Mouse (Mus musculus) testis, adult 2 months (tissue): ENCODE measurements around the gene Slco1a4. TPM values are rescaled to one million over a fixed set of nuclear protein-coding genes. Genes with fewer than 3 reads are reported as not detected.
"Not testable (repeated sequence)": the region's sequence is repeated elsewhere in the genome, so short reads cannot be mapped to it uniquely, and the experiment has no call there.

Experiments used
- H3K27ac ChIP-seq: fragments of 200-500 bp; 2 replicates; pipeline ENCODE4 v1.5.1; 2012; ENCODE audit warnings: low read depth, low read length; ENCODE audit not compliant: control insufficient read depth, insufficient read depth
- H3K27me3 ChIP-seq: fragments of 200-500 bp; 2 replicates; pipeline ENCODE4 v1.6.1; 2012; ENCODE audit warnings: mild to moderate bottlenecking, low read length, moderate library complexity; ENCODE audit not compliant: control insufficient read depth, insufficient read depth
- H3K36me3 ChIP-seq: fragments of 200-500 bp; 2 replicates; pipeline ENCODE4 v1.6.1; 2012; ENCODE audit warnings: mild to moderate bottlenecking, low read length; ENCODE audit not compliant: control insufficient read depth, insufficient read depth
- H3K4me1 ChIP-seq: fragments of 200-500 bp; 2 replicates; pipeline ENCODE4 v1.6.1; 2012; ENCODE audit warnings: low read length; ENCODE audit not compliant: control insufficient read depth, insufficient read depth
- H3K4me3 ChIP-seq: fragments of 200-500 bp; 2 replicates; pipeline ENCODE4 v1.5.1; 2012; ENCODE audit warnings: low read depth, mild to moderate bottlenecking, low read length, moderate library complexity, mixed read lengths; ENCODE audit not compliant: control insufficient read depth
- CTCF ChIP-seq: fragments of 200-500 bp; IDR thresholded peaks from 2 replicates; pipeline ENCODE4 v1.5.1; 2012; ENCODE audit warnings: low read depth, mild to moderate bottlenecking, inconsistent platforms, low read length, moderate library complexity; ENCODE audit not compliant: control insufficient read depth, insufficient read depth, insufficient replicate concordance
- POLR2A ChIP-seq: fragments of 200-500 bp; IDR thresholded peaks from 2 replicates; pipeline ENCODE4 v1.6.1; 2012; ENCODE audit warnings: low read depth, mild to moderate bottlenecking, inconsistent platforms, low read length, moderate library complexity; ENCODE audit not compliant: control insufficient read depth
- polyA plus RNA-seq: library from polyadenylated mRNA; depleted of rRNA; stranded (reverse); fragments of >200 nt; gene quantifications from 2 replicates; pipeline ENCODE4 v1.2.3, GENCODE M21; 2012; rRNA removed

Slco1a4 gene
- polyA plus RNA-seq = 0.47 and 0.68 TPM in 2 replicates

- Histone ChIP-seq H3K4me1 (no peaks in the 10 kb centered on the region), H3K27ac (peak within 1 kb of the TSS; percentile 13; the same call in 1 of the 2 replicates), H3K27me3 (no peaks in the 10 kb centered on the region), H3K4me3 (no peak within 1 kb of the TSS), H3K36me3 (no peaks in the 10 kb centered on the region)
- TF ChIP-seq CTCF = no peak
- no peak for TF ChIP-seq POLR2A
Measured at GRCm38 (mm10) chr6:141856085-141856484, at the start of gene Slco1a4. Gene Slco1a4, minus strand, starts transcription at chr6:141856199.

GRCm38 (mm10) chr6:141898197-141898596, 42.2 kb upstream of the Slco1a4 start:
- Histone ChIP-seq H3K36me3 (no peaks in the 10 kb centered on the region), H3K4me3 (no peak overlapping the region), H3K27ac (no peak overlapping the region), H3K27me3 (no peaks in the 10 kb centered on the region), H3K4me1 (no peaks in the 10 kb centered on the region)
- TF ChIP-seq POLR2A (no peak), CTCF (no peak)

GRCm38 (mm10) chr6:141889723-141890122, 33.7 kb upstream of the Slco1a4 start:
- TF ChIP-seq POLR2A (no peak), CTCF (no peak)
- no peaks in the 10 kb centered on the region for H3K36me3 ChIP-seq
- H3K27ac ChIP-seq = no peak overlapping the region
- H3K27me3 ChIP-seq = no peaks in the 10 kb centered on the region
- no peaks in the 10 kb centered on the region for H3K4me1 ChIP-seq
- no peak overlapping the region for H3K4me3 ChIP-seq

GRCm38 (mm10) chr6:141888248-141888647, 32.2 kb upstream of the Slco1a4 start:
- no peak overlapping the region for H3K4me3 ChIP-seq
- no peaks in the 10 kb centered on the region for H3K27me3 ChIP-seq
- no peaks in the 10 kb centered on the region for H3K36me3 ChIP-seq
- no peak overlapping the region for H3K27ac ChIP-seq
- no peaks in the 10 kb centered on the region for H3K4me1 ChIP-seq
- TF ChIP-seq POLR2A (no peak), CTCF (no peak)

- H3K27me3 ChIP-seq = no peaks in the 10 kb centered on the region
- no peaks in the 10 kb centered on the region for H3K4me1 ChIP-seq
- H3K27ac ChIP-seq = no peak overlapping the region
- H3K36me3 ChIP-seq = no peaks in the 10 kb centered on the region
- no peak overlapping the region for H3K4me3 ChIP-seq
- TF ChIP-seq POLR2A = no peak
- TF ChIP-seq CTCF = no peak
Measured at GRCm38 (mm10) chr6:141882581-141882980, 26.6 kb upstream of the Slco1a4 start.

- H3K4me1 ChIP-seq, H3K27me3 ChIP-seq, H3K36me3 ChIP-seq, H3K4me3 ChIP-seq, H3K27ac ChIP-seq: not testable (repeated sequence)
Measured at GRCm38 (mm10) chr6:141875742-141876141, 19.7 kb upstream of the Slco1a4 start.

GRCm38 (mm10) chr6:141871711-141872110, 15.7 kb upstream of the Slco1a4 start:
- TF ChIP-seq POLR2A = no peak
- TF ChIP-seq CTCF = no peak
- H3K4me3 ChIP-seq = no peak overlapping the region
- no peak overlapping the region for H3K27ac ChIP-seq
- no peaks in the 10 kb centered on the region for H3K4me1 ChIP-seq
- H3K27me3 ChIP-seq = no peaks in the 10 kb centered on the region
- H3K36me3 ChIP-seq = no peaks in the 10 kb centered on the region

GRCm38 (mm10) chr6:141868735-141869134, 12.7 kb upstream of the Slco1a4 start:
- Histone ChIP-seq H3K4me1 (no peaks in the 10 kb centered on the region), H3K27ac (no peak overlapping the region), H3K36me3 (no peaks in the 10 kb centered on the region), H3K4me3 (no peak overlapping the region), H3K27me3 (no peaks in the 10 kb centered on the region)
- TF ChIP-seq CTCF = no peak
- TF ChIP-seq POLR2A = no peak
